Mouse (Mus musculus): ENCODE data around the gene Tmem156. TPM values are rescaled to one million over a fixed set of nuclear protein-coding genes. Genes with fewer than 3 reads are reported as not detected.

Tmem156 gene
- total and polyA plus RNA-seq, 3 experiments: 0.37 to 0.38 TPM; not detected in 1

GRCm38 (mm10) chr5:65046442-65047284, 45.3 kb downstream of the Tmem156 start:
- DNase-seq: no peak

- peak; percentile 80 for DNase-seq
These were observed 46.1 kb downstream of the Tmem156 start for GRCm38 (mm10) chr5:65045642-65046370.

GRCm38 (mm10) chr5:65043407-65043895, 48.5 kb downstream of the Tmem156 start:
- DNase-seq: peak; percentile 70

GRCm38 (mm10) chr5:65040463-65040862, 51.5 kb downstream of the Tmem156 start:
- DNase-seq: no peak

GRCm38 (mm10) chr5:65038811-65039571, 52.9 kb downstream of the Tmem156 start:
- DNase-seq: peak; percentile 78

GRCm38 (mm10) chr5:65038305-65038704, 53.6 kb downstream of the Tmem156 start:
- DNase-seq: no peak

- no peak for DNase-seq
These were observed 55.3 kb downstream of the Tmem156 start for GRCm38 (mm10) chr5:65036597-65036996.

GRCm38 (mm10) chr5:65028019-65028418, 63.9 kb downstream of the Tmem156 start:
- DNase-seq: peak; percentile 67

GRCm38 (mm10) chr5:65026776-65027175, 65.2 kb downstream of the Tmem156 start:
- peak; percentile 68 for DNase-seq

GRCm38 (mm10) chr5:65025916-65026315, 66.0 kb downstream of the Tmem156 start:
- DNase-seq: no peak

GRCm38 (mm10) chr5:65024641-65025040, 67.3 kb downstream of the Tmem156 start:
- no peak for DNase-seq

GRCm38 (mm10) chr5:65022006-65022405, 69.9 kb downstream of the Tmem156 start:
- DNase-seq: no peak

- DNase-seq: peak; percentile 82
These were observed 72.1 kb downstream of the Tmem156 start for GRCm38 (mm10) chr5:65019823-65020222.

GRCm38 (mm10) chr5:65019109-65019508, 72.8 kb downstream of the Tmem156 start:
- DNase-seq: no peak

- DNase-seq: no peak
These were observed 76.4 kb downstream of the Tmem156 start for GRCm38 (mm10) chr5:65015508-65015907.

GRCm38 (mm10) chr5:65011901-65012573, 79.9 kb downstream of the Tmem156 start:
- DNase-seq: no peak

- peak; percentile 76 for DNase-seq
These were observed 85.9 kb downstream of the Tmem156 start for GRCm38 (mm10) chr5:65006011-65006491.

- DNase-seq: no peak
These were observed 86.7 kb downstream of the Tmem156 start for GRCm38 (mm10) chr5:65005251-65005650.
